Mouse (Mus musculus): ENCODE results near the gene Cilp. TPM values are rescaled to one million over a fixed set of nuclear protein-coding genes. Genes with fewer than 3 reads are reported as not detected.

Cilp gene
- polyA plus RNA-seq, 1 experiment from 2014 or later, result 1.7 TPM

- ATAC-seq, result no peak
- no peaks in the 10 kb centered on the region; the same call in 1 of the 2 replicates for H3K36me3 ChIP-seq (ENCODE audit: control insufficient read depth, insufficient read depth, low read length)
- no peak overlapping the region for H3K4me2 ChIP-seq (ENCODE audit: low read depth, low read length)
- H3K27ac ChIP-seq (ENCODE audit: low read length), result no peak overlapping the region
- H3K4me1 ChIP-seq (ENCODE audit: control insufficient read depth, insufficient read depth, low read length), result no peaks in the 10 kb centered on the region
- no peaks in the 10 kb centered on the region for H3K9me3 ChIP-seq (ENCODE audit: control insufficient read depth, low read length)
- no peak overlapping the region for H3K4me3 ChIP-seq (ENCODE audit: low read length)
- no peak overlapping the region for H3K9ac ChIP-seq (ENCODE audit: low read depth, low read length)
- no peaks in the 10 kb centered on the region for H3K27me3 ChIP-seq (replicated peaks; ENCODE audit: control insufficient read depth, insufficient read depth, low read length)
- 75% methylated on average over 3 of the region's 3 CpGs for WGBS
These were observed 33.8 kb downstream of the Cilp start for GRCm38 (mm10) chr9:65298761-65299160.

DNA sequence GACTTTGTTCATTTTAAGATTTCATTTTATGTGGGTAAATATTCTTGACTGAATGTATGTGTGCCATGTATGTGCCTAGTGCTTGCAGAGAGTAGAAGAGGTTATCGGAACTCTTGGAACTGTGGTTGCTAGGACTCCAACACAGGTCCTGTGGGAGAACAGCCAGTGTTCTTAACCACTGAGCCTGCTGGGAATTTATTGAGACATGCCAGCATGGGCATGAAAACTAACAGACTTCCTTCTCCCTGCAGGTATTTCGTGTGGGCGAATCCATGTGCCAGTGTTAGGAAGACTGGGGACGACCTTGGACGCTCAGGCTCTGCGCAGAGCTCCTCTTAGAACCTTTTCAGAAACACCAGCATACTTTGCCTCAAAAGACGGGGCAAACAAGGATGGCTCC, 34.7 kb downstream of the Cilp start:
- Histone ChIP-seq H3K4me2 (ENCODE audit: low read depth, low read length) (no peak overlapping the region), H3K36me3 (ENCODE audit: control insufficient read depth, insufficient read depth, low read length) (no peaks in the 10 kb centered on the region; the same call in 1 of the 2 replicates), H3K27me3 (replicated peaks; ENCODE audit: control insufficient read depth, insufficient read depth, low read length) (no peaks in the 10 kb centered on the region), H3K4me3 (ENCODE audit: low read length) (no peak overlapping the region), H3K4me1 (ENCODE audit: control insufficient read depth, insufficient read depth, low read length) (no peaks in the 10 kb centered on the region), H3K9me3 (ENCODE audit: control insufficient read depth, low read length) (no peaks in the 10 kb centered on the region), H3K9ac (ENCODE audit: low read depth, low read length) (no peak overlapping the region), H3K27ac (ENCODE audit: low read length) (no peak overlapping the region)
- WGBS, result 95% methylated on average over 7 of the region's 7 CpGs
- ATAC-seq, result no peak

GRCm38 (mm10) chr9:65302327-65302983, 37.5 kb downstream of the Cilp start:
- Histone ChIP-seq H3K9me3 (ENCODE audit: control insufficient read depth, low read length) (no peaks in the 10 kb centered on the region), H3K4me3 (ENCODE audit: low read length) (no peak overlapping the region), H3K4me1 (ENCODE audit: control insufficient read depth, insufficient read depth, low read length) (no peaks in the 10 kb centered on the region), H3K9ac (ENCODE audit: low read depth, low read length) (no peak overlapping the region), H3K27me3 (replicated peaks; ENCODE audit: control insufficient read depth, insufficient read depth, low read length) (no peaks in the 10 kb centered on the region), H3K27ac (ENCODE audit: low read length) (no peak overlapping the region), H3K4me2 (ENCODE audit: low read depth, low read length) (no peak overlapping the region), H3K36me3 (ENCODE audit: control insufficient read depth, insufficient read depth, low read length) (no peaks in the 10 kb centered on the region; the same call in 1 of the 2 replicates)
- WGBS, result 84% methylated on average over 4 of the region's 4 CpGs
- no peak; the same call in 1 of the 2 replicates for ATAC-seq

DNA sequence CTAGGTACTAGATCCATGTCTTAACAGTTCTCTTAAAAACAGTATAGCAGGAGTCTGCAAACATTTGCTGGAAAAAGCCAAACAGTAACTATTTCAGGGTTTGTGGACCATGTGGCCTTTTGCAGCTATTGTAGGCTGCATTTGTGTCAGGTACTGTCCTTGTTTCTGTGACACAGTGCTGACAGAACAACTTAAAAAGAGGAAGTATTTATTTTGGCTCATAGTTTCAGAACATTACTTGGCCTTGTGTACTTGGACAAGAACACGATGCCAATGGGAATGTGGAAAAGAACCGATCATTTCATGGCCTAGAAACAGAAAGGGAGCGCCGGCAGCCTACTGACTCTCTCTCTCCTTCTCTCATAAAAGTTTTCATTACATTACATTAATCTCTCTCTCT, 38.6 kb downstream of the Cilp start:
- Histone ChIP-seq H3K36me3 (ENCODE audit: control insufficient read depth, insufficient read depth, low read length) (no peaks in the 10 kb centered on the region; the same call in 1 of the 2 replicates), H3K4me1 (ENCODE audit: control insufficient read depth, insufficient read depth, low read length) (no peaks in the 10 kb centered on the region), H3K4me2 (ENCODE audit: low read depth, low read length) (no peak overlapping the region), H3K9ac (ENCODE audit: low read depth, low read length) (no peak overlapping the region), H3K27me3 (replicated peaks; ENCODE audit: control insufficient read depth, insufficient read depth, low read length) (no peaks in the 10 kb centered on the region), H3K9me3 (ENCODE audit: control insufficient read depth, low read length) (no peaks in the 10 kb centered on the region), H3K27ac (ENCODE audit: low read length) (no peak overlapping the region), H3K4me3 (ENCODE audit: low read length) (no peak overlapping the region)
- WGBS, result 95% methylated on average over 4 of the region's 4 CpGs
- no peak for ATAC-seq

DNA sequence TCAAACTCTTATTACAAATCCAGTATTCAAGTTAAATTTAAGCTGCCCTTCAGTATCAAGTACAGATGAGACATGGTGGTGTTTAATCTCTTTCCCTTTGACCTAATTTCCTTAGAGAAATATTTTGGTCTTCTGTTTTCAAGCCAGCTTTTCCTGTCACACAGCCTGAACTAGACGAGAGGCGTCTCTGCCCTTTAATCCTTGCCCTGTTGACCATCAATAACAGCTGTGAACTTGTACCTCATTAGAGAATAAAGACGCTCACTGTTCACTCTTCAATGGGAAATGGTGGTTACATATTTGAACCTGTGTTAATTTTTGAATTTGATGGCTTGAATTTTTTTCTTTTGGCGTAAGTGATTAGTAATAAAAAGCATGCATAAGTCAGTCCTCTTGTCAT, 39.3 kb downstream of the Cilp start:
- Histone ChIP-seq H3K27ac (ENCODE audit: low read length) (no peak overlapping the region), H3K4me3 (ENCODE audit: low read length) (no peak overlapping the region), H3K36me3 (ENCODE audit: control insufficient read depth, insufficient read depth, low read length) (no peaks in the 10 kb centered on the region; the same call in 1 of the 2 replicates), H3K4me1 (ENCODE audit: control insufficient read depth, insufficient read depth, low read length) (no peaks in the 10 kb centered on the region), H3K27me3 (replicated peaks; ENCODE audit: control insufficient read depth, insufficient read depth, low read length) (no peaks in the 10 kb centered on the region), H3K9me3 (ENCODE audit: control insufficient read depth, low read length) (no peaks in the 10 kb centered on the region), H3K4me2 (ENCODE audit: low read depth, low read length) (no peak overlapping the region), H3K9ac (ENCODE audit: low read depth, low read length) (no peak overlapping the region)
- 68% methylated on average over 4 of the region's 4 CpGs for WGBS
- ATAC-seq, result no peak

- WGBS, result 93% methylated on average over 2 of the region's 2 CpGs
These were observed 41.7 kb downstream of the Cilp start for GRCm38 (mm10) chr9:65306672-65307071.

DNA sequence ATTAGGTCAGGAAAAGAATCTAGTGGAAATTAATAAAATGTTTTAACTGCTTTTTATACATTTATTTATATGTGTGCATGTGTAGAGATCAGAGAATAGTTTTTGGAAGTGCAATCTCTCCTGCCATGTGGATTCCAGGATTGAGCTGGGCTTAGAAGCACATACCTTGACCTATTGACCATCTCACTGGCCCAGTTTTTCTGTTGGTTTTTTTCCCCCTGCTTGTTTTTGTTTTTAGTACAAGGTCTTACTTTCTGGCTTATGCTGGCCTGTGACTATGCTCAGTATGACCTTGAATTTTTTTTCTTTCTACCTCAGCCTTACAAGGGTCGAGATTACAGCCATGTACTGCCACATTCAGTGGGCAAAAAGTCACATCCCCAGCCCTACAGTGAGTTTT, 43.0 kb downstream of the Cilp start:
- WGBS, result 86% methylated on average over 1 of the region's 1 CpGs
- no peak overlapping the region for H3K4me3 ChIP-seq (ENCODE audit: low read length)
- H3K4me1 ChIP-seq (ENCODE audit: control insufficient read depth, insufficient read depth, low read length), result no peaks in the 10 kb centered on the region
- ATAC-seq, result no peak
- H3K4me2 ChIP-seq (ENCODE audit: low read depth, low read length), result no peak overlapping the region
- H3K27me3 ChIP-seq (replicated peaks; ENCODE audit: control insufficient read depth, insufficient read depth, low read length), result no peaks in the 10 kb centered on the region
- no peaks in the 10 kb centered on the region for H3K9me3 ChIP-seq (ENCODE audit: control insufficient read depth, low read length)
- H3K27ac ChIP-seq (ENCODE audit: low read length), result no peak overlapping the region
- H3K36me3 ChIP-seq (ENCODE audit: control insufficient read depth, insufficient read depth, low read length), result peaks cover 6% of the 10 kb centered on the region
- H3K9ac ChIP-seq (ENCODE audit: low read depth, low read length), result no peak overlapping the region

More at GRCm38 (mm10) chr9:65306672-65307071, 41.7 kb downstream of the Cilp start:
- Histone ChIP-seq H3K9me3 (ENCODE audit: control insufficient read depth, low read length) (no peaks in the 10 kb centered on the region), H3K4me1 (ENCODE audit: control insufficient read depth, insufficient read depth, low read length) (no peaks in the 10 kb centered on the region), H3K4me2 (ENCODE audit: low read depth, low read length) (no peak overlapping the region), H3K36me3 (ENCODE audit: control insufficient read depth, insufficient read depth, low read length) (peaks cover 3% of the 10 kb centered on the region; the same call in 1 of the 2 replicates), H3K4me3 (ENCODE audit: low read length) (no peak overlapping the region), H3K27ac (ENCODE audit: low read length) (no peak overlapping the region), H3K9ac (ENCODE audit: low read depth, low read length) (no peak overlapping the region), H3K27me3 (replicated peaks; ENCODE audit: control insufficient read depth, insufficient read depth, low read length) (no peaks in the 10 kb centered on the region)
- ATAC-seq, result no peak

GRCm38 (mm10) chr9:65312669-65313357, 47.8 kb downstream of the Cilp start:
- H3K36me3 ChIP-seq (ENCODE audit: control insufficient read depth, insufficient read depth, low read length), result peaks cover 12% of the 10 kb centered on the region

GRCm38 (mm10) chr9:65313846-65314245, 48.9 kb downstream of the Cilp start:
- WGBS, result 93% methylated on average over 1 of the region's 1 CpGs
- Histone ChIP-seq H3K4me2 (ENCODE audit: low read depth, low read length) (no peak overlapping the region), H3K9ac (ENCODE audit: low read depth, low read length) (no peak overlapping the region), H3K27ac (ENCODE audit: low read length) (no peak overlapping the region), H3K36me3 (ENCODE audit: control insufficient read depth, insufficient read depth, low read length) (peaks cover 12% of the 10 kb centered on the region), H3K4me3 (ENCODE audit: low read length) (no peak overlapping the region), H3K27me3 (replicated peaks; ENCODE audit: control insufficient read depth, insufficient read depth, low read length) (no peaks in the 10 kb centered on the region), H3K4me1 (ENCODE audit: control insufficient read depth, insufficient read depth, low read length) (no peaks in the 10 kb centered on the region), H3K9me3 (ENCODE audit: control insufficient read depth, low read length) (no peaks in the 10 kb centered on the region)
- ATAC-seq, result no peak

More at GRCm38 (mm10) chr9:65312669-65313357, 47.8 kb downstream of the Cilp start:
- no peaks in the 10 kb centered on the region for H3K27me3 ChIP-seq (replicated peaks; ENCODE audit: control insufficient read depth, insufficient read depth, low read length)
- no peak overlapping the region for H3K4me3 ChIP-seq (ENCODE audit: low read length)
- no peak overlapping the region for H3K4me2 ChIP-seq (ENCODE audit: low read depth, low read length)
- no peaks in the 10 kb centered on the region for H3K4me1 ChIP-seq (ENCODE audit: control insufficient read depth, insufficient read depth, low read length)
- H3K27ac ChIP-seq (ENCODE audit: low read length), result no peak overlapping the region
- no peak overlapping the region for H3K9ac ChIP-seq (ENCODE audit: low read depth, low read length)
- ATAC-seq, result no peak
- H3K9me3 ChIP-seq (ENCODE audit: control insufficient read depth, low read length), result no peaks in the 10 kb centered on the region
- WGBS, result 93% methylated on average over 4 of the region's 4 CpGs

All from intestine, embryonic 16.5 days (tissue).